Mouse (Mus musculus): Measurements from ENCODE around the gene Pyroxd1.
A peak's percentile ranks its signal among the peaks of the same experiment; 100 is the strongest.
"Not testable (repeated sequence)": the region's sequence is repeated elsewhere in the genome, so short reads cannot be mapped to it uniquely, and the experiment has no call there.

Pyroxd1 gene

DNA sequence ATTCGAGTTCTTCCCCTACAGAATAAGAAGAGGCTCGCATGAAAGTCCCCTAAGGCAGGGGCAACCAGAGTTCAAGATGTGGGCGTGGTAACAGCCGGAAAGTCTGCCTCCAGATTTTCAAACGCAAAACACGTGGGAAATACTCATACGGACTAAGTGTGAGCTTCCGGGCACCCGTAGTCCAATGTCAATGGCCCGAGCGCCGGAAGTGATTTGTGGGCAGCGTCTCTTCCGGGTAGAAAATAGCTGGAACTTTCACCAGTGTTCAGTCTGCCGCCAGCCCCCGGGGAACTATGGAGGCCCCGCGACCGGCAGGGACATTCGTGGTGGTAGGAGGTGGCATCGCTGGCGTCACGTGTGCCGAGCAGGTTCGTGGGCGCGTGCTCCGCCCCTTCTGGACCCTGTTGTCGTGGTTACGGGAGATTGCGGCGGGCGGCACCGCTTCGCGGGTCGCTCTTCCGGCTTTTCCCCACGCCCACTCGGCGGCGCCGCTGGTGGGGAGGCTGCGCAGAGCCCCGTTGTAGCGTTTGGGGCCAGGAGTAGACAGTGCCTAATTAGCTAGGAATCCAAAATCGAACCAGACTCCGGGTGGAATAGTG lies at the start of gene Pyroxd1:
TSS of gene Pyroxd1 (plus strand) at position 215 of the 599 bp plus-strand sequence.
- DNase-seq = peak; percentile 90

GRCm38 (mm10) chr6:142298098-142298497 lies 47.4 kb upstream of the Pyroxd1 start, which contains the start of gene Iapp:
Gene Iapp, plus strand, starts transcription at chr6:142298423.
- no peak for DNase-seq

DNA sequence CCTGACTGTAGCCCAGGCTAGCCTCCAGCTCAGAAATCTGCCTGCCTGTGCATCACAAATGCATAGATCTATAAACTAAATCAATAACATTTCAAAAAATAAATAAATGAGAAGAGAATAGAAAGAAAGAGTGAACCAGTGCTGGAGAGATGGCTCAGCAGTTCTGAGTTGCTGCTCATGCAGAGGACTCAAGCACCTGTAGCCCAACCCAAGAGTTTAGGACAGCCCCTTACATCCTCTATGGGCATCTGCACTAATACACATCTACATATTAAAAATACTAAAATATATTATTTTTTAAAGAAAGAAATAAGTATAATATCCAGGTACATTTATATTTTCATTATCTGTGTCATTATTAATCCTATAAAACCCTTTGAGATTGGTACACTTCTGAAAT lies 40.4 kb upstream of the Pyroxd1 start:
- DNase-seq = no peak

DNA sequence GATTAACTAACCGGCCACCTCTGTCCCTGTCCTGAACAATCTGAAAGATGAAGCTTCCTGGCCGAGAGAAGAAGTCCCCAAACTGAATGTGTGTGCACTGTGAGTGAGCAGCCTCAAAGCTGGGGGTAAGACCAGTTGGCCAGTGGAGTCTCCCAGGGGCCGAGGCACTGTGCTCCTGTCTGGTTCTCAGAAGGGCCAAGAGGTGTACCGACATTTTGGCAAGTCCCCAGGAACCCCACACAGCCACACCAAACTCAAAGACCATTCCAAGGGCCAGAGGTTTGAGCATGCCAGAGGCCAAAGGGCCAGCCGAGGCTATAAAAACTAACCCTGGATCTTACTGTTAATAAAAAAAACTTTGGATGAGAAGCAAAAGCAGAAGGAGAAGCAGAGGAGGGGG lies 31.2 kb upstream of the Pyroxd1 start:
- no peak for DNase-seq

GRCm38 (mm10) chr6:142317106-142317505 lies 28.3 kb upstream of the Pyroxd1 start:
- DNase-seq = no peak

GRCm38 (mm10) chr6:142322881-142323280 lies 22.6 kb upstream of the Pyroxd1 start, which contains the start of gene Slco1a5:
Gene Slco1a5, minus strand, starts transcription at chr6:142322981.
- DNase-seq = no peak

DNA sequence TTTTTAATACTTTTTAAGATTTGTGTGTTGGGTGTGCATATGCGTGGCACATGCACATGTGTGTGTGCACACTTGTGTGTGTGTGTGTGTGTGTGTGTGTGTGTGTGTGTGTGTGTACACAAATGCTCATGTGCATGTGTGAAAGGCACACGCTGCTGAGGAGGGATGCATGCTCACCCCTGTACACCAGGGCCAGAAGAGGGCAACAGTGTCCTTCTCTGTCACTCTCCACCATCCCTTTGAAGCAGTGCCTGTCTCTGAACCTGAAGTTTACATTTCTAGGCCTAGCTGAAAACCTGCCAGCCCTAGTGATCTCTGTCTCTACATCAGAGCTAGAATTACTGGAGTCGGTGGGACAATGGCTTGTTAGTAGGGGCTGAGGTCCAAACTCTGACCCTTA lies 18.9 kb upstream of the Pyroxd1 start:
- DNase-seq = no peak

GRCm38 (mm10) chr6:142329201-142329600 lies 16.3 kb upstream of the Pyroxd1 start:
- no peak for DNase-seq

DNA sequence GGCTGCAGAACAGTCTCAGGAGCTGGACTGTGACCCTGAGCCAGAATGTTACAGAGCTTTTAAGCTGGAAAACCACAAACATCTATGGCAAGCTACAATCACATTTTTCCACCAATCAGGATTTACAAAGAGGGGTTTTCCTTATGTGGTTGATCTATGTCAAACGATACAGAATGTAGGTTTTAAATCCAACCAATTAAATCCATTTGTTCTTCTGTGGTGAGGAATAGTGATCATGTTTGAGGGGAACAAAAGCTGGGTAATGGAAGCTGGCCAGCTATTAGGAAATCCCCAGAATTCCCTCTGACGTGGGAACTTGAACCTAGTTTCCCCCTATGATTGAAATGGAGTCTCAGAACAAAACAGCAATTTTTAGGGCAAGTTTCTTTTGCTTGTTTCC lies 6.5 kb upstream of the Pyroxd1 start:
- DNase-seq = no peak

- no peak for DNase-seq
These were observed 5.9 kb upstream of the Pyroxd1 start for GRCm38 (mm10) chr6:142339576-142339975.

DNA sequence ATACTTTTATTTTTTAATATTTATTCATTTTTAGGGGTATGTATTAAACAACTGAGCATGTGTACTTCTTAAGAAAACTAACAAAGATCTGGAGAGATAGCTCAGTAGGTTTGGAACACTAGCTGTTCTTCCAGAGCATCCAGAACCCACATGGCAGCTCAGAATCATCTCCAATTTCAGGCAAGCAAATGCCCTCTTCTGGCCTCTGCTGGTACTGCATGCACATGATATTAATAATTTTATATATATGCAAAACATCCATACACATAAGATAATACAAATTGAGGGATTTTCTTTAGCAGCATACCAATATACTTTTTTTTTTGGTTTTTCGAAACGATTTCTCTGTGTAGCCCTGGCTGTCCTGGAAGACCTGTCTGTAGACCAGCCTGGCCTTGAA lies 1.9 kb upstream of the Pyroxd1 start:
- peak; percentile 69 for DNase-seq

DNA sequence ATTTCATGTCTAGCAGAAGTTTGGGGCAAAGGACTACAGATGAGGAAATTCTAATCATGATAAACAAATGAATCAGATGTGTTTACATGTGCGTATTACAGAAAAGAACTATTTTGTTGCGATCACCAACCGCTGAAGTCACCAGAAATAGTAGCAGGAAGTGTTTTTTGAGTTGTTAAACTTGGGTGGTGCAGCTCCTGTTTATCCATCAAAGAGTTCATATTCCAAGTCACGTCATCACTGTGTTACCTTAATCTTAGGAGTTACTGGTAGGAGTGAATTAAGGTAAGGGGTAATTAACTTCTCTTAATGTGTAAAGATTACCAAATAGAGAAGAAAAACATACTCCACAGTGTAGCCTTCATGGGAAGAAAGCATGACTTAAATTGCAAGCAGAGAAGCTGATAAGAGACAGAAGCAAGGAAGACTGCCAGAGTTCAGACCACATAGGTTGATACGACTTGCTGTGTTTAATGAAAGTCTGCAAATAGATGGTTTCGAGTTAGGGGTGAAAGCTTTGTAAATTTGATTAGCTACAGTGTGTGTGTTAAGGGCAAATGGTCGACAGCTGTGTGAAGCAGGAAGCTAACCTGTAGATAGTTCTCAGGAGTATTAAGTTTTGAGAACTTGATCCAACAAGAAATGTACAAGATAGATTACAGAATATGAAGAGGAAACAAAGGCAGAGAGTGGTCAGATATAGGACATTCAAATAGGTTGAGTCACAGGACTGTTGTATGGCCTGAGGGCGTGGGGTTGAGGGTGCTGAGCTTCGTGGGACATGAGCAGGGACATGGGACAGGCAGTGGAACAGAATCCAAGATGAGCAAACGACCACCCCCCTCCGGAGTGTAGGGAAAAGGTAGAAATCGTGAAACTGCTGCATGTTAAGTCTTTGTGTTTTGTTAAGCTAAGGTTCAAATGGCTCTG lies 992 bp downstream of the Pyroxd1 start:
- no peak for DNase-seq

- peak; percentile 45 for DNase-seq
These were observed 2.3 kb downstream of the Pyroxd1 start for GRCm38 (mm10) chr6:142347431-142348385.

- DNase-seq = not testable (repeated sequence)
These were observed 6.6 kb downstream of the Pyroxd1 start for GRCm38 (mm10) chr6:142352099-142352498.

DNA sequence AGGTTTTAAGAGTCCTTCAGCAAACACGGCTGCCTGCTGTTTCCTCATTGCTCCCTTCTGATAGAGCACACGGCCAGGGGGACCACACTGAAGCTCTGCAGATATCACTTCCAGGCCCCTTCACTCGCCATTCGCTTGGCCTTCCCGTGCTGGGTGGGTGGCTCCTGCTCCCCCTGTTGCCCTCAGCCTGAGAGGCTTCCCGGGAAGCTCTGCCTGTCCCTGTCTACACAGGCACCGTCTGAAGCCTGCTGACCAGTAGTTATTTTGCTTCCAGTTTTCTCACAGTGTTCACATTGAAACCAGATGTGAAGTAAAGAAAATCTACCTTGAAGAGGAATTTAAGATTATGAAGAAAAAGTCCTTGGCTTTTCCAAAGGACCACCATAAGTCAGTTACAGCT lies 11.7 kb downstream of the Pyroxd1 start:
- no peak for DNase-seq

DNA sequence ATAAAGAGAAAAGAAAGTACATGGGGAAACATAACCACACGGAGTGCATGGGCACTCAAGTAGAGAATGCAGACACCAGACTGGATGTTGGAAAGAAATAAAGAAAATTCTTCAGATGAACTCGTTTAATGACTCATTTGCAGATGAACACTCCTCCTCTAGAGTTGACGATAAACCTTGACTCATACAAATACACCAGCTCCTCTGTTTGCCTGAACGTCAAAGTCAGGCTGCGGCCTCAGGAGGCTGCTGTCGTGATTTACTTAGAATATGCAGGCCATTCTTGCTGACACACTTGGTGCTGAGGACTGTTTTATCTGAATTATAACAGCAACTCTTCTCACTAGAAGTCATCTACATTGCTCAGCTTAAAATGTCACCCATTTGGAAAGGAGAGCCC lies 16.6 kb downstream of the Pyroxd1 start:
- DNase-seq = no peak

DNA sequence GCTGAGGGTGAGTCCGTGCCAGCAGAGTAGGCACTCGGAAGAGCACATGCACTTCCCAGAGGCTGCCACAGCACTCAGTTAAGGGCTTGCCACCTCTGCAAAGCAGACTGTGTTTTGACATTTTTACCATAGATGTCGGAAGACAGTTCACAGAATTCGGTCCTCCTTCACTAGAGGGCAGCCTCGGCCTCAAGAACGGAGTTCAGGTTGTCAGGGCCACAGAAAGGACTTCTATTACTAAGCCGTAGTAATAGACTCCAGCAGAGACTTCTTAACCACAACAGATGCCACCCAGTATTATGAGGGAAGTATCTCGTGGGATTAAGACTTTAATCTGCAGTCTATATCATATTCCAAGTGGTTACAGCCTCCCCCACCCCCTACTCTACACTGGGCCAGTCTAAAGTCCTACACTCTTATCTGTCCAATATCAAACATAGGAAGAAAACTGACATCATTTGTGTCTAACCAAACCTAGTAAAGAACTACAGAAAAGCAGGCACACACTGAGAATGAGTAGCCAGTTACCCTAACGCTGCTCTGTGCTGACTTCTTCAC lies 17.6 kb downstream of the Pyroxd1 start:
- peak; percentile 29 for DNase-seq

- DNase-seq = no peak
These were observed 20.5 kb downstream of the Pyroxd1 start for GRCm38 (mm10) chr6:142365742-142366472.

DNA sequence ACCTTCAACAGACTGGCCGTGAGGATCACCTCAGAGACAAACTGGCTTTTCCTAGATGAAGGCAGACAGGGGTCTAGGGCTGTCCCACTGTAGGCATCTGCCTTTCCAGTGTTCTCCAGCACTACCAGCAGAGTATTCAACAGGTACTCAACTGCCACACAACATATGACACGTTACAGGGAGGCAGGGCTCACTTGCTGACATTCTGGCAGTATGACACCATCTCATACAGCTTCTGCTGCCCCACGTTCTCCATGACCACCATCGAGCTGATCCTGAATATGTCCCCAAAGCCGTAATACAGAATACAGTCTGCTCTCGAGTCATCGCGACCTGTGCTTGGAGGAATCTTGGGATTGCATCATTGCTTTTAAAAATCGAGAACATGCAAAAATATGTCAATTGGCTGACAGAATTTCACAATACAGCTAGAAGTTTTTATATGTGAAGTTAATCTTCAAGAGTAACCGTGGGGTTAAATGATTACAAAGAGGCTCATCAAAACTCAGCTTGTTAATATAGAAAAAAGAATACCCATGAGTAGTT lies 21.1 kb downstream of the Pyroxd1 start:
- DNase-seq = no peak

DNA sequence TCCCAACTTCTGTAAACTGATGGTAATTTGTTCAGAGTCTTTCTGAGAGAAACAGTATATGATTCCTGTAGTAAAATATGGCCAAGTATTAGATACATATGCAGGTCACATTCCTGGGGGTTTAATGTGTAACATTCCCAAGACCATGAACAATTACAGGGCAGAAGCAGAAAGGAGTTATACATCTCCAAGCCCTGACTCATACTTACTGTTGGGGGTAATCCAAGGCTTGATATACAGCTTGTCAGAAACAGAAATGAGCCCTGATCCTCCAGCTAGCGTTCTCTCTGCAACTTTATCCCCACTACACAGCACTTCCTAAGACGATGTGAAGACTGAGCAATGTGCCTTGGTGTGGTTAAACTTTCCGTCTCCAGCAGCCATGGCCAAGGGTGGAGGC lies 22.1 kb downstream of the Pyroxd1 start:
- no peak for DNase-seq

DNA sequence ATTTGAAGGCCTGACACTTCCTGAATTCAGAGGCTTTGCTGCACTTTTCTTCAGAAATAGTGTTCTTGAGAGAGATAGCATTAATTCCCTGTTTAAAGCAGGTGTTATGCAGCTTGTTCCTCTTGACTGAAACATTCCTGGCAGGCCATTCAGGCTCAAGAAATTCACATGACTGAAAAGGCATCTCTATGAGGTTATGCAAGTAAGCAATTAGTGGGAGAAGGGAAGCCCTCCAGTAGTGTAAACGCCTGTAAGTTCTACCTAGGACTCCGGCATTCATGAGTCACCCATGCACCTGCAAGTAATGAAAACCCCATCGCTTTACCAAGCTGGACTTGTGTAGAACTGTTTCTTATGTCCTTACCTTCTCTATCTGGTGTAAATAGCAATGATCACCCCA lies 24.1 kb downstream of the Pyroxd1 start:
- no peak for DNase-seq

- DNase-seq = no peak
These were observed 31.6 kb downstream of the Pyroxd1 start for GRCm38 (mm10) chr6:142377081-142377480.

All from kidney, postnatal 10 days (tissue).